Mouse (Mus musculus) erythroblast, adult 5-6 weeks (primary cell): Measurements from ENCODE around the gene Ets1. TPM values are rescaled to one million over a fixed set of nuclear protein-coding genes. Genes with fewer than 3 reads are reported as not detected.

Experiments
- ATAC-seq: replicated peaks from 2 replicates; pipeline ENCODE4 v1.8.0; 2016; ENCODE audit warnings: moderate number of reproducible peaks, mild to moderate bottlenecking, moderate TSS enrichment, inconsistent platforms; ENCODE audit not compliant: poor library complexity, low FRiP score, severe bottlenecking
- total RNA-seq, 2 experiments: library from RNA; stranded (forward) in 1 of 2; stranded (reverse) in 1 of 2; fragments of 150-400 nt in 1 of 2; fragments of 200-764, 138-1000 nt in 1 of 2; gene quantifications; 2 replicates each; pipeline versions ENCODE4 v1.2.3 to v1.2.4; 2015 to 2017; ENCODE audit warnings: low replicate concordance in 2 of 2

Ets1 gene
- total RNA-seq, 2 experiments from 2014 or later: 5.0 to 11.3 TPM

GRCm38 (mm10) chr9:32722969-32723368, 86.9 kb downstream of the Ets1 start:
- ATAC-seq: no peak

DNA sequence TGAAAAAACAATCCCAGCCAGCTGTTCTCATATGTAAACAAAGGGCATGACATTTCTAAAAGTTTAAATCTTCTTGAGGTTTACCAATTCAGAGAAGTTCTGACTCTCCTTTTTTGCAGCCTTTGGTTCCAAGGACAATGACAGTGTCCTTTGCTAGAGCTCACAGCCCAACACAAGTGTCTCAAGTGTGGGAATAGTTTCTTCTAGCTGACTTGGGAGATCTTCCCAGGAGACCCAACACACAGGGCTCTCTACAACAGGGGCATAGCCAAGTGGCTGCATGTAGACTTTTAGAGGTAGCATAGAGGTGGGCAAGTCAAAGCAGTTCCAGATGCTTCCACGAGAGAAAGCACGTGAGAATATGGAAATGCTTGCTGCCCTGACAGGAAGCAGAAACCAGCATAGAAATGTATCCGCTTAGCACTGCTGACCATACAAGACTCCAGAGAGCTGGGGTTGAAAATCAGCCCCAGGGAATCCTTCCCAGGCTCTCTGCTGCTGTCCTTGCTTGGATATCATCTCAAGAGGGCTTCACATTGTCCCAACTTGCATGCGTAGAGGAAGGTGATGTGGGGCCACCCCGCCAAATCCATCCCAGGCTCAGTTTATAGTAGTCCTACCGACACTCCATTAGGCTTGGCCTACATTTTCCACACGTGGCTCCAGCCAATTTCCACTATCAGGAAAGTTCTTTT, 88.3 kb downstream of the Ets1 start:
- no peak for ATAC-seq

- ATAC-seq: no peak
Measured at GRCm38 (mm10) chr9:32725902-32726301, 89.9 kb downstream of the Ets1 start.

DNA sequence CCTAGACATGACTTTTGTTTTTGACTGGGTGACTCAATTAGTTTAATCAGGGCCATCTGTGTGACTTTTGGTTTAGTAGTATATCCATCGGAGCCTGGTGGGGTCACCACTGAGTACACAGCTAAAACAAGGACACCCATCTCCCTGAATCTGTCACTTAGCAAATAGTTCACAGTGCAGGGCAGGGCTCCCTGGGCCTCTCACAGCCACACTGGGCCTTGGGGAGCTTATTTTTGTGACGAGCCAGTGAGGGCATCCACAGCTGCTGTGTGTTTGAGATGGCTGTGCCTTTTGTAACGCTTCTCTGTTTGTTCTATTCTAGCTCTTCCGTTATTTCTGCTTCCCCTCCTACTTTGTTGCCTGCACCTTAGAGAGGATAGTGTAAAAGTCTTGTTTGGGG, 90.6 kb downstream of the Ets1 start:
- no peak for ATAC-seq

DNA sequence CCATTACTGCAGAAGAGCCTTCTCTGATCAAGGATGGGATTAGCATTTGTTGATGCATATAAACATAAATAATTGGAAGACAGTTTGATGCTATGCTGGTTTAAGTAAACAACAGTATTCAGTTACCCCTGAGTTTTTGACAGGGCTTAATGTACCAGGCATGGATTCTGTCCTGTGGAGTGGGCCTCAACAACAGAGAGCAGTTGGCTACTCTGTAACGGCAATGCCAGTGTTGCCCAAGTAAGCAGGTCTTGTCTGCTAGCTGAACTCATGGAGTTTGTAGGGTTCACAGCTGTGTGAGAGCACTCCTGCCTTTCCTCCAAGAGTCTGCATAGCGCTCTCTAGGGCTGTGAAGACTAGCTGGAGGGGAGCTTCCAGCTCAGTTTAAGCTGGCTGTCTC, 91.0 kb downstream of the Ets1 start:
- ATAC-seq: no peak

- no peak for ATAC-seq
Measured at GRCm38 (mm10) chr9:32728306-32728705, 92.3 kb downstream of the Ets1 start.

DNA sequence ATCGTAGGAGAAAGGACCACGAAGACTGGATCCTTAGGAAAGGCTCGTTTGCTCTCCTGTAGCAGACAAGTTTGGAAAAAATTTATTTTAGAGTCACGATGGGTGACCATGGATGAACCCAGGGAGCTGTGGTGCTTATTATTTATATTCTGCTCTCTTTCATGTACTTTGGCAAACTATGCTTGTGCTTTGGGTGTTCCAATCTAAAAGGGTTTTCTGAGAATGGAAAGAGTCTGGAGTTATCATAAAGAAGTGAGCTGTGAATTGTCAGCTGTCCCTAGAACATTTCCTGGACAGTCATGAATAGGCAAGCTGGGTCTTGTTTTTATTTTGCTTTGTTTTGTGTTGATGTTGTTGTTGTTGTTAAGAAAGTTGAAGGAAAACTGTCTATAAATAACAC, 92.8 kb downstream of the Ets1 start:
- ATAC-seq: no peak

- no peak for ATAC-seq
Measured at GRCm38 (mm10) chr9:32729207-32729606, 93.2 kb downstream of the Ets1 start.

DNA sequence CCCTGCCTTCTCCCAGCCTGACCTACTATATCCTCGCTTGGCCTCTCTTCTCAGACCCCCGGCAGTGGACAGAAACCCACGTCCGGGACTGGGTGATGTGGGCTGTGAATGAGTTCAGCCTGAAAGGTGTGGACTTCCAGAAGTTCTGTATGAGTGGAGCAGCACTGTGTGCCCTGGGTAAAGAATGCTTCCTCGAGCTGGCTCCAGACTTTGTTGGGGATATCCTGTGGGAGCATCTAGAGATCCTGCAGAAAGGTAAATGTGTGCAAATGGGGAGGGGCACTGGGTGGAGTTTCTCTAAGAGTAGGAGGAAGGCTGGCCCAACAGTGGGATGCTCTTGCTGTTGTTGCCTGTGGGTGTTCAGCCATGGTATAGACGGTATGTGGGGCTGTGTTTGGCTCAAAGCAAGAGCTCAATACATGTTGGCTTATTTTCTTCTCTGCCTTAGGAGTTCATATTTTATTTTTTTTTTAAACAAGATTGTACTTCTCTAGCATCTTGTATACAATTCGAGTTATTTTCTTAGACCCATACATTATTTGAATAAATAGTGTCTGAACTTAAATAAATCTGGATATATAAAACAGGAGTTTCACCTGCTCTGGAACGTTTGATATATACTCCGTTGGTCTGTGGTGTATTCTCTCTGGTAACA, 94.1 kb downstream of the Ets1 start:
- ATAC-seq: no peak

- ATAC-seq: no peak
Measured at GRCm38 (mm10) chr9:32730656-32731590, 94.9 kb downstream of the Ets1 start.

- no peak for ATAC-seq
Measured at GRCm38 (mm10) chr9:32731787-32732186, 95.8 kb downstream of the Ets1 start.

DNA sequence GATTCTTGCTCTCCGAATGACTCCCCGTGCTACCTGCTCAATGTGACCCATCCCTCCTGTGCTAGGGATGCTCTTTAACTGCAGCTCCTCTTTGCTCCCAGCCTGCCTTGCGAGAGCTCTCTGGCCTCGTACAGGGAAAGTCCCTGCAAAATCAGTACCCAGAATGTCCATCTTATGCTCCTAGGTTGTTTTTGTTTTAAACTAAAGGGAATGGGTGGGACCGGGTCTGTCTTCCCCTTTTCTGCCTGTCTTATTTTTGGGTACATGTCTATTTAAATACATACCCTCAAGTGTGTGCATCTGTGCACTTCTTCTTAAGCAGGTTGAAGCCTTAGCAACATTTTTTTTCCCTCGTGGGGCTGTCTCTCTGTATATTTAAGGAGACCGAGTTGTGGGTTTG, 99.0 kb downstream of the Ets1 start:
- ATAC-seq: no peak

GRCm38 (mm10) chr9:32736051-32736450, 100.0 kb downstream of the Ets1 start:
- ATAC-seq: no peak

GRCm38 (mm10) chr9:32739988-32740387, 104.0 kb downstream of the Ets1 start:
- no peak for ATAC-seq

DNA sequence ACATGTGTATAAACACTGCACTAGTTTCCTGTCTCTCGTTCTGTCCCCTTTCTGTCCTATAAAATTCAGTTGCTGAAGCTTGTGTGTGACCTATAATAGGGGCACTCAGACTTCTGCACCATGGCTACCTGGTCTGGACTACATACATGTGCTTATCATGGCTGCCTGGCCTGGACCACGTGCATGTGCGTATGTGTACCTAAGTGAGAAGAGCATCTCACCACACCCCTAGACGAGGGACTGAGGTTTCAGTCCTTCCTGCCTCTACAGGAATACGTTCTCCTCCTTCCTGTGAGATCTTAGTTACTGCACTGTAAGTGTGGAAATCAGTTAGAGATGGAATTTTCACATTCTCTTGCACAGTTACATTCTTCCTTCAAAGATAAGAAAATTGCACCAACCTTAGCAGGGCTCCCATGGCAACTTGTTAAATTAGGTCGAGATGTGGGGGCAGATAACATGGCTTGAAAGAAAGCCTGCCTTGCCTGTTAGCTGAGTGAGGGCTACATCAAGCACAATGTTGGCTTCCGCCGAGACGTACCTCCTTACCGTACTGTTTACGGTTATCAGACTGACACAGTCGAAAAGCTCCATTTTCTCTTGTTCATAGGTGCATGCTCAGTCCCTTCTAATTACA, 104.8 kb downstream of the Ets1 start:
- ATAC-seq: no peak

DNA sequence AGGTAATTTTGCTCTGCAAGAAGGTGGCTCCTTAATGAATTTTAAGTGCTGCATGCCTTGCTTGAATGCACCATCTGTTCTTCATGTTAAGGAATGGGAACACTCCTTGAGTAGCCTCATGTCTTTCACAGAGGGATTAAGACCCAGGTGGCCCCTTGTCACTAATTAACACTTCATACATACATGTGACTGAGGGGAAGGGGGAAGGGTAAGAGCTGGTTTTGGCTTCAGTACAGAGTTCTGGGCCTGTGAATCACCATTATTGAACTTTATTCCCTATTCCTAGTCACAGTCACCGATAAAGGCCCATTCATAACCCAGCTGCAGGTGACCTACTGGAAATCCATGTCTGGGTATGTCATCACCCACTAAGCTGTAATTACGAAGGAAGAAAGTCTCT, 105.7 kb downstream of the Ets1 start:
- no peak for ATAC-seq

DNA sequence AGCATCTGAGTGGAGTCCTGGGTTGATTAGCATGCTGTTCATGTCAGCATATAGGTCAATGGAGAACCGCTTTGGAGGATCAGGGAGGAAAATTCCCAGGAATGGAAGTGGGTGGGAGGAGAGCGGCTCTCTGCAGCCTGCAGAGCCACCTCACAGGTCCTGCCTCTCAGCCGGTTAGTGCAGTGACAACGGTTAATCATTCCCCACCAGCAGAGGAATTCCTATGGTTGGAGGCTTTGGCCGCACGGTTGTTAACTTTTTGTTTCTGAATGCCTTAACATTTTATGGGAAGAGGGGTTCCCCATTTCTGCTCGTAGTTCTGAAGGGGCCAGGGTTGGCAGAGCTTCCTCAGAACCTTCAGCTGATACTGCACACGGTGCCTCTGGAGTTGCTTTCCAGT, 107.1 kb downstream of the Ets1 start:
- ATAC-seq: no peak

DNA sequence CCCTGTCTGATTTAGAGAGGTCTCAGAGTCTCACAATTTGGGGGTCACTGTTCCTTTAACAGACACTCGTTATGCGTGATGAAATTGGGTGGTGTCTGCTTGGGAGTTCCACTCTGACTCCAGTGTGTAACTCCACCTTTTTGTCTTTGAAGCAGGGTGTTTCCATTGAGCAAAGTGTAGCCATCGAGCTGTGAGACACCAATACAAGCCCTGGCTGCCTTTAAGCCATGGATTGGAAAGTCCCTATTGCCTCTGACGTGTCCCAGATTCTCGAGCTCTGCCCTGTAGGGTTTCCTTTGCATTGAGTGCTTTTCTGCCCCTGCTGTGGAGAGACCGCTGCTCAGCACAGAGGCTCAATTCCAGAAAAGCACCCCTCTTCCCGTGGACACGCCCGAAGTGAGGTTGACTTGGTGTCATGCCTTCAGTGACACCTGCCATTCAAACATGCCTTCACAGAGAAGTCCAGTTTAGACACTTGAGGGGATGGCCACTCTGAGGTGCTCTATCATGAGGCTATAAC, 107.7 kb downstream of the Ets1 start:
- ATAC-seq: no peak

GRCm38 (mm10) chr9:32744288-32744687, 108.3 kb downstream of the Ets1 start:
- no peak for ATAC-seq
